Mouse (Mus musculus) intestine, embryonic 14.5 days (tissue): ENCODE data around the gene Dnajc6. TPM values are rescaled to one million over a fixed set of nuclear protein-coding genes. Genes with fewer than 3 reads are reported as not detected.

Source experiments
- ATAC-seq: fragments of 200-750 bp; cut with Nextera tagmentation; replicated peaks from 2 replicates; pipeline ENCODE4 v1.8.0; 2017; ENCODE audit warnings: low read depth, moderate number of reproducible peaks, moderate TSS enrichment, moderate library complexity; ENCODE audit not compliant: low FRiP score, low TSS enrichment
- DNase-seq: peaks from one replicate; pipeline ENCODE4 v3.0.0-alpha.2; 2018; ENCODE audit warnings: low spot score
- H3K27ac ChIP-seq: fragments of 300-500 bp; sonication (generic); 2 replicates; pipeline ENCODE4 v1.5.1; 2014; ENCODE audit warnings: low read depth, mild to moderate bottlenecking, control low read depth
- H3K27me3 ChIP-seq: fragments of 300-500 bp; sonication (generic); replicated peaks from 2 replicates; pipeline ENCODE4 v1.6.1; 2014; ENCODE audit warnings: low read length, control low read depth; ENCODE audit not compliant: control insufficient read depth, insufficient read depth
- H3K36me3 ChIP-seq: fragments of 300-500 bp; sonication (generic); 2 replicates; pipeline ENCODE4 v1.6.1; 2014; ENCODE audit warnings: low read length, control low read depth; ENCODE audit not compliant: control insufficient read depth, insufficient read depth
- H3K4me1 ChIP-seq: fragments of 300-500 bp; sonication (generic); replicated peaks from 2 replicates; pipeline ENCODE4 v1.6.1; 2014; ENCODE audit warnings: low read length, control low read depth, mixed read lengths; ENCODE audit not compliant: control insufficient read depth, insufficient read depth
- H3K4me2 ChIP-seq: fragments of 300-500 bp; sonication (generic); 2 replicates; pipeline ENCODE4 v1.6.1; 2014; ENCODE audit warnings: low read length
- H3K4me3 ChIP-seq: fragments of 300-500 bp; sonication (generic); 2 replicates; pipeline ENCODE4 v1.5.1; 2014; ENCODE audit warnings: low read depth, low read length, control low read depth, mixed read lengths
- H3K9ac ChIP-seq: fragments of 300-500 bp; sonication (generic); 2 replicates; pipeline ENCODE4 v1.6.1; 2014; ENCODE audit warnings: mild to moderate bottlenecking, low read length
- H3K9me3 ChIP-seq: fragments of 300-500 bp; sonication (generic); 2 replicates; pipeline ENCODE4 v1.6.1; 2016; ENCODE audit warnings: low read length, control low read depth; ENCODE audit not compliant: control insufficient read depth
- WGBS: fragments of 180-500 bp; shearing (Covaris S2); extraction: QIAGEN DNeasy Blood & Tissue Kit; methylation state at CpG from one replicate; pipeline ENCODE4 v1.1.7; 2014; 5-methylcytosine and 5-hydroxymethylcytosine counted together
- polyA plus RNA-seq: library from polyadenylated mRNA; unstranded; fragments of >200 nt; fragmentation: Nextera tagmentation; extraction: Ambion mirVana; gene quantifications from 2 replicates; pipeline ENCODE4 v1.2.1, GENCODE M21; 2014

Gene Dnajc6
- polyA plus RNA-seq, 1 experiment from 2014 or later: 1.5 TPM

DNA sequence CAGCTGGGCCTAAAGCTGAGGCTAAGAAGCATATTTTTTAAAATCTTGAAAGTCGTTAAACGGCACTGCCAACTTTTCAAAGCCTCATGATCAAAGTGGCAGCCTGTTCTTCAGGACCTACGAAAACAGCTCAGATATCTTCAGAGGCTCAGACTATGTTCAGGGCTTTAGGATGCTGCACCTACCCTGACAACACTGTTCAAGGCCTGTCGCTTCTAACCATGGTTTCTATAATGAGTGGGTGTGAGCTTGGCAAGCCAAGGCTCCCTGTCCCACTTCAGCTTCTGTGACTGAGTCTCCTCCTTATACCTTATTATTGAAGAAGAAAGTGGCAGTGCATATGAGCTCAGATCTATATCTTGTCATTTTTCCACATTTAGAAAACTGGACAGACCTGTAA lies 37.1 kb upstream of the Dnajc6 start:
- WGBS: 92% methylated on average over 4 of the region's 4 CpGs
- no peak overlapping the region for H3K9ac ChIP-seq
- no peaks in the 10 kb centered on the region for H3K9me3 ChIP-seq
- DNase-seq: no peak
- H3K4me3 ChIP-seq: no peak overlapping the region
- H3K27me3 ChIP-seq: no peaks in the 10 kb centered on the region
- no peak overlapping the region for H3K27ac ChIP-seq
- no peak for ATAC-seq
- H3K4me1 ChIP-seq: no peaks in the 10 kb centered on the region
- no peak overlapping the region for H3K4me2 ChIP-seq
- no peaks in the 10 kb centered on the region for H3K36me3 ChIP-seq

- Histone ChIP-seq H3K4me1 (no peaks in the 10 kb centered on the region), H3K27me3 (no peaks in the 10 kb centered on the region), H3K4me3 (no peak overlapping the region), H3K4me2 (no peak overlapping the region), H3K9me3 (no peaks in the 10 kb centered on the region), H3K9ac (no peak overlapping the region), H3K27ac (no peak overlapping the region), H3K36me3 (no peaks in the 10 kb centered on the region)
- no peak for DNase-seq
- 90% methylated on average over 1 of the region's 1 CpGs for WGBS
- no peak for ATAC-seq
These were observed 36.3 kb upstream of the Dnajc6 start for GRCm38 (mm10) chr4:101460114-101460513.

GRCm38 (mm10) chr4:101462065-101462464 lies 34.4 kb upstream of the Dnajc6 start:
- no peak overlapping the region for H3K9ac ChIP-seq
- no peaks in the 10 kb centered on the region for H3K4me1 ChIP-seq
- no peak overlapping the region for H3K27ac ChIP-seq
- H3K4me2 ChIP-seq: no peak overlapping the region
- H3K27me3 ChIP-seq: no peaks in the 10 kb centered on the region
- H3K36me3 ChIP-seq: no peaks in the 10 kb centered on the region
- no peak for DNase-seq
- WGBS: 66% methylated on average over 2 of the region's 2 CpGs
- no peaks in the 10 kb centered on the region for H3K9me3 ChIP-seq
- no peak overlapping the region for H3K4me3 ChIP-seq
- ATAC-seq: no peak

- H3K9ac ChIP-seq: no peak overlapping the region
- DNase-seq (no peak), ATAC-seq (no peak)
- H3K4me3 ChIP-seq: no peak overlapping the region
- H3K27ac ChIP-seq: no peak overlapping the region
- no peaks in the 10 kb centered on the region for H3K36me3 ChIP-seq
- H3K4me2 ChIP-seq: no peak overlapping the region
- H3K9me3 ChIP-seq: no peaks in the 10 kb centered on the region
- no peaks in the 10 kb centered on the region for H3K4me1 ChIP-seq
- WGBS: 79% methylated on average over 3 of the region's 3 CpGs
- no peaks in the 10 kb centered on the region for H3K27me3 ChIP-seq
These were observed 30.2 kb upstream of the Dnajc6 start for GRCm38 (mm10) chr4:101466264-101466663.

DNA sequence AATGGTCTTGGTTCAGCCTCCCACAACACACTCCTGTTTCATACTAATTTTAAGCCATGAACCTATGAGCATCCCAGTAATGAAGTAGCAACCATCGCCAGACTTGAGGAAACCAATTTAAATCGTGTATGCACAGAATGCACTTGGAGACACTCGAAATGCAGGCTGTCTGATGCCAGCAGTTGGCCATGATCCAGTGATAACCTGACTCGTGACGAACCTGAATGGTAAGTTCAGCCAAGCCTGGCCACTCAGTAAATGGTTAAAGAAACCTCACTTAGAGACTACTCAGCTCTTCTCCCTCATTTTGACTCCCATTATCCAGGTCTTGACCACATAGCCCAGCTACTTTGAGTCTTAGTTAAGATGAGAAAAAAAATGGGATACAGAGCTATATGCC lies 27.2 kb upstream of the Dnajc6 start:
- Histone ChIP-seq H3K9me3 (no peaks in the 10 kb centered on the region), H3K9ac (no peak overlapping the region), H3K4me2 (no peak overlapping the region), H3K27ac (no peak overlapping the region), H3K27me3 (no peaks in the 10 kb centered on the region), H3K4me1 (no peaks in the 10 kb centered on the region), H3K36me3 (no peaks in the 10 kb centered on the region), H3K4me3 (no peak overlapping the region)
- ATAC-seq: no peak
- 86% methylated on average over 5 of the region's 5 CpGs for WGBS
- DNase-seq: no peak

- WGBS: 61% methylated on average over 5 of the region's 5 CpGs
- no peak for ATAC-seq
- H3K9me3 ChIP-seq: no peaks in the 10 kb centered on the region
- no peaks in the 10 kb centered on the region for H3K4me1 ChIP-seq
- no peak for DNase-seq
- no peaks in the 10 kb centered on the region for H3K27me3 ChIP-seq
- H3K4me3 ChIP-seq: no peak overlapping the region
- H3K9ac ChIP-seq: no peak overlapping the region
- no peak overlapping the region for H3K27ac ChIP-seq
- H3K4me2 ChIP-seq: no peak overlapping the region
- no peaks in the 10 kb centered on the region for H3K36me3 ChIP-seq
These were observed 25.9 kb upstream of the Dnajc6 start for GRCm38 (mm10) chr4:101470543-101470942.

DNA sequence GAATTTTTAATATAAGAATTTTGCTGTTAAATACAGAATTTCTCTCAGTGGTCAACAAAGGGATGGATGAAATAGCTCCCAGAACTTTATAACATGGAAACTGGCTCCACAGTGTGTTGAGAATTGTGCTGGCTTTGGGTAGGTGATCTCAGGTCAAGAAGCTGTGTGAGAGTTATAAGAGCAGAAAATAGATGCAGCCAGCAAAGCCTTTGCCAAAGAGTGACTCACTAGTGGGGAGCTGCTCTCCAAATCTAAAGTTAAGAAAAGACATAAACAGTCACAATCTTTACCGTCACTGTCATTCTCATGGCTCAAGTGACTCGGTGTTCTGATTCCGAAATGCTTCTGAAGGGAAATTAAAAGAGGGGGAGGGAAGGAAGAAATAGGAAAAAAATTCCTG lies 23.7 kb upstream of the Dnajc6 start:
- Histone ChIP-seq H3K36me3 (no peaks in the 10 kb centered on the region), H3K4me2 (no peak overlapping the region), H3K27me3 (no peaks in the 10 kb centered on the region), H3K4me1 (no peaks in the 10 kb centered on the region), H3K4me3 (no peak overlapping the region), H3K9ac (no peak overlapping the region), H3K9me3 (no peaks in the 10 kb centered on the region), H3K27ac (no peak overlapping the region)
- DNase-seq: no peak
- ATAC-seq: no peak
- 91% methylated on average over 3 of the region's 3 CpGs for WGBS

DNA sequence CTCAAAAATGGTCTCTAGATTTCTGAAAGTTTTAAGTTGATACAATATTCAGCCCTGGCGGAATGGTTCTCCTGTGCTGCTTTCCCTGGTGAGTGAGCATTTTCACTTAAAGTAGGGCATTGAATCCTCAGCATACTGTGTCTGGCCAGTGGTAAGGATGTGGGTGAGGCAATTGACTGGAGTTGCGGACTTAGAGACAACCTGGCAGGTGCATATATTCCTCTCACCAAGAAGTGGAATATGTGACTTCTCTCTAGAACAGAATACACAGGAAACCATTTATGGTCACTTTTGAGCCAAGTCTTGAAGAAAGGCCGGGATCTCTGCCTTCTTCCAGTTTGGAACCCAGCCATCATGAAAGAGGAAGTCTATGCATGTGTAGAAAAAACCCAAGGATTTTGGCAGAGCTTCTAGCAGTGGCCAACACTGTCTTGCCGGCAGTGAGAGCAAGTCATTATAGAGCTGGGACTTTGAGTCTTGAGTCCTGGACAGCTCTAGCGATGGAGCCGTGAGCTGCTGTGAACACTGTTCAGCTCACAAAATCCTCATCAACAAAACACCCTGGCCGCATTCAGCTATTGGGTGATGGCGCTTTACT lies 6.0 kb upstream of the Dnajc6 start:
- ATAC-seq: no peak
- no peaks in the 10 kb centered on the region for H3K9me3 ChIP-seq
- no peak overlapping the region for H3K27ac ChIP-seq
- H3K4me3 ChIP-seq: no peak overlapping the region
- 86% methylated on average over 8 of the region's 8 CpGs for WGBS
- H3K36me3 ChIP-seq: no peaks in the 10 kb centered on the region
- H3K4me2 ChIP-seq: no peak overlapping the region
- no peaks in the 10 kb centered on the region for H3K4me1 ChIP-seq
- H3K9ac ChIP-seq: no peak overlapping the region
- no peak for DNase-seq
- peaks cover 7% of the 10 kb centered on the region for H3K27me3 ChIP-seq

GRCm38 (mm10) chr4:101491704-101492103 lies 4.7 kb upstream of the Dnajc6 start:
- no peak for DNase-seq
- H3K9ac ChIP-seq: no peak overlapping the region
- H3K27me3 ChIP-seq: peaks cover 19% of the 10 kb centered on the region
- WGBS: 53% methylated on average over 6 of the region's 6 CpGs
- 0 out of 2 replicates have a peak, but pooled peaks cover under 1% of the 10 kb centered on the region for H3K4me1 ChIP-seq
- no peak overlapping the region for H3K27ac ChIP-seq
- no peak for ATAC-seq
- H3K4me3 ChIP-seq: no peak overlapping the region
- H3K4me2 ChIP-seq: no peak overlapping the region
- H3K9me3 ChIP-seq: no peaks in the 10 kb centered on the region
- no peaks in the 10 kb centered on the region for H3K36me3 ChIP-seq
